Mouse (Mus musculus) embryonic fibroblast, embryonic 13.5 days (primary cell): ENCODE measurements at regions not wholly inside any gene's neighbourhood (a gene's known extent, or its start where the extent isn't known, plus 50 kb on each side); places are given as distances from the start of the nearest gene placed in this dataset.

Source experiments
- CTCF ChIP-seq: IDR thresholded peaks from 2 replicates; pipeline ENCODE4 v1.5.1; 2011; ENCODE audit warnings: mild to moderate bottlenecking, control low read depth, low read length, moderate library complexity, borderline replicate concordance; ENCODE audit not compliant: insufficient read depth
- POLR2A ChIP-seq: IDR thresholded peaks from 2 replicates; pipeline ENCODE4 v1.6.1; 2011; ENCODE audit warnings: low read depth, mild to moderate bottlenecking, control low read depth, low read length, moderate library complexity

DNA sequence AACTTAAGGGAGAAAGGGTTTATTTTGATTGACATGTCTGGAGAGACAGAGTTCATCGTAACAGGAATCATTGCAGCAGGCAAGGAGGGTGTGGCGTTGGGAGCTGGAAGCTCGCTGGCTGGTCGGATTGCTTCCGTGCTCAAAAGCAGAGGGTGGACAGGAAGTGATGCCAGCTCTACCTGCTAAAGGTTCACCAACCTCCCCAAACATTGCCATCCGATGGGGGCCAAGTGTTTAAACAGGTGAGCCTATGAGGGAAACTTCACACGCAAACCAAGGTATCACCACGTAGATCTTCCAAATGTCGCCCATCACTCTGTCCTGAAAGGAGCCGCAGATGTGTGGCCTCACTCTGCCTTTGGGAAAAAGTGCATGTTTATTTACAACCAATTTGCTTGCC, 162.3 kb upstream of the 3110018I06Rik start:
- no peak for TF ChIP-seq CTCF
- no peak for TF ChIP-seq POLR2A
